Mouse (Mus musculus): ENCODE results near the gene 6430548M08Rik. TPM values are rescaled to one million over a fixed set of nuclear protein-coding genes. Genes with fewer than 3 reads are reported as not detected.

6430548M08Rik gene
- total RNA-seq, 2 experiments from 2014 or later: 61.4 to 70.0 TPM

- no peak for ATAC-seq (ENCODE audit: poor library complexity, severe bottlenecking)
These were observed 99.3 kb downstream of the 6430548M08Rik start for GRCm38 (mm10) chr8:120213229-120213628.

DNA sequence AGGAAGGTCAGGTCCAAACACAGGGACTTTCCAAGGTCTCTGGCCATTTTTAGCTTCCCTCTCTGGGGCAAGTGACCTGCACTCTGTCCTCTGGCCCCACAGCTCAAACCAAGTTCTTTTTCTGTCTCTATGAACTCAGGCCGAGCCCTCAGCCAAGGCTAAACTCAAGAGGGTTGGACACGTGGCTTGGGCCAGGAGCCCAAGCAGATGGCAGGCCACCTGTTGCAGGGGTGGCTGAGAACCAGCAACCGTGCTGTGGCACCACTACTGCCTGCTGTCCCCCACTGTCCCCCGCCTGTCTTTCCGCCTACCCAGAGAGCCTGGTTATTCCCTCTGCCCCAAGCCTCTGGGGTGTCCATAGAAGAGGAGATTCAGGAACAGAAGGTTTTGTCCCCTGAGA lies 100.0 kb downstream of the 6430548M08Rik start:
- no peak for ATAC-seq (ENCODE audit: poor library complexity, severe bottlenecking)

Other genes starting within 250 kb of the 6430548M08Rik start
- gene Usp10, start 203.8 kb upstream of the 6430548M08Rik start, total RNA-seq (2015): 24.9 and 31.9 TPM in 2 replicates
- gene Usp10, start 203.8 kb upstream of the 6430548M08Rik start, total RNA-seq (2017): 13.3 and 20.1 TPM in 2 replicates
- 7.6 and 12.8 TPM in 2 replicates for gene Gm20388, start 203.3 kb upstream of the 6430548M08Rik start, total RNA-seq (2015)
- 10.6 and 15.5 TPM in 2 replicates for gene Gm20388, start 203.3 kb upstream of the 6430548M08Rik start, total RNA-seq (2017)
- 6.4 and 8.8 TPM in 2 replicates for gene Crispld2, start 121.7 kb upstream of the 6430548M08Rik start, total RNA-seq (2015)
- gene Crispld2, start 121.7 kb upstream of the 6430548M08Rik start, total RNA-seq (2017): 7.8 and 10.5 TPM in 2 replicates
- gene Zdhhc7, start 12.7 kb upstream of the 6430548M08Rik start, total RNA-seq (2015): 21.1 and 23.0 TPM in 2 replicates
- gene Zdhhc7, start 12.7 kb upstream of the 6430548M08Rik start, total RNA-seq (2017): 31.8 and 33.3 TPM in 2 replicates
- gene Fam92b, start 63.3 kb downstream of the 6430548M08Rik start, total RNA-seq (2015): not detected in 2 replicates
- gene Fam92b, start 63.3 kb downstream of the 6430548M08Rik start, total RNA-seq (2017): not detected in 2 replicates
- gene Gse1, start 114.3 kb downstream of the 6430548M08Rik start, total RNA-seq (2015): 17.1 and 18.3 TPM in 2 replicates
- gene Gse1, start 114.3 kb downstream of the 6430548M08Rik start, total RNA-seq (2017): 6.1 and 11.4 TPM in 2 replicates

Measured in megakaryocyte, adult 5-6 weeks (primary cell).